Mouse (Mus musculus): ENCODE data around the gene Mfsd7a.

Gene Mfsd7a

DNA sequence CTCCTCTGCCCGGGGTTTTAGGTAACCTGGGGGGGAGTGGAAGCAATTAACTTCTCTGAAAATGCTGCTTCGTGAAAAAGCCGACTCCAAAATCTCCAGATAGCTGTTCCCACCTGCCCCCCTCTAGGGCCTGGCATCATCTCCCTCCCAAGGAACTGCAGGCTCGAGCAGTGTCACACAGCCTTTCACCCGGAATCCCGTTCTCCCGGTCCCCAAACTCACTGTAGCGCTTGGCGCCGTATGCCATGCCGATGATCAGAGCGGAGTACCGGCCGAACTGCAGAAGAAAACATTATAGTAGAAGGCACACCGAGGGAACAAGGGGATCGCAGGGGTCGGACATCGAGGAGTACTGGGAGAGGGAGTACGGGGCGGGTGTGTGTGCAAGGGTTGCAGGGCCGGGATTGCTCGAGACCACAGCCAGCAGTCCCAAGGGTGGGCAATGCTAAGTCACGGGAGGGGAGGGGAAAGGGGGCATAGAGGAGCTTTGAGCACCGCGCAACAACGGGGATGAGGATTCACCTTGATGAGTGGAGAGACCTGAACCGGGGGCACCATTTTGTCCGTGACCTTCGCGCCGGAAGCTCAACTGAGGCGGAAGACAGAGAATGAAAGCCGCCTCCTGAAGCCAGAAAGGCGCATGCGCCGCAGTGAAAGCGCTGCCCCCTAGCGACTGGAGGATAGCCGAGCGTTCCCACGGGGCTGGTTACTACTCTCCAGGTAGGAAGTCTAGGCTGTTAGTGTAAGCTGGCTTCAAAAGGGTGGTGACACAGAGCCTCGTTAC lies 14.7 kb downstream of the Mfsd7a start, which contains the start of gene Atp5k:
Atp5k (minus strand) TSS at position 645 of the 784 bp plus-strand sequence.
- peak; percentile 93 for DNase-seq (ENCODE audit: low read depth, low spot score)

DNA sequence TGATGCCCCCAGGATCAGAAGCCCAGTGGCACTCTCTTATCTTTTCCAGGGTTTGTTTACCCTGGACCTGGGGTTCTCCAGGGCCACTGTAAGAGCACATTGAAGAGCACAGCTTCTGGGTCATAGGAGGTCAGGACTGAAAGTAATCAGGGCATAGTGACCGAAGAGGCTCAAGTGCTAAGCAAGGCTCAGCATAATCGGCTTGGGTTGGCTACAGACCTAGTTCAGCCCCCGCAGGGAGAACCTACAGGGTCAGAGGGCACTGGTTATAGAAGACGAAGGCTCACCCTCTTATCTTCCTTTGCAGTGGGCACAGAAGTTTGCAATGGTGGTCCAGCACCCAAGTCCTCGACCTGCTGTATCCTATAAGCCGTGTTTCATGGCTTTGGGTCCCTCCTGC lies 17.5 kb downstream of the Mfsd7a start:
- no peak for DNase-seq (ENCODE audit: low read depth, low spot score)

- peak; percentile 57 for DNase-seq (ENCODE audit: low read depth, low spot score)
Measured at GRCm38 (mm10) chr5:108427186-108427585, 21.5 kb downstream of the Mfsd7a start.

DNA sequence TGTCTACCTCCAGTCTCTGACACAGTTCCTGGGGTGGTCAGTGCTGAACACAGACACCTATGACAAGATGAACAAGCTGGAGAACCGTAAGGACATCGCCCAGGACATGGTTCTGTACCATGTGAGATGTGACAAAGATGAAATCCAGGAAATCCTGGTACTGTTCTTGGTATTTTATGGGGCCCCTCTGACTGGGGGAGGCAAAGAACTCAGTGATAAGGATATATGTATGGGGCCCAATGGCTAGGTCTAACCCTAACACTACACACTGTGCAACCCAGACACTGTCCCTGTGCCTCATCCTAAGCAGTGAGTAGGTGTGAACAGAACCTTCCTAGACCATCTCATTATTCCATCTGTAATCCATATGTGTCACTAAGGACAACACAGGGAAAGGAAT lies 25.3 kb downstream of the Mfsd7a start:
- DNase-seq (ENCODE audit: low read depth, low spot score) = no peak

DNA sequence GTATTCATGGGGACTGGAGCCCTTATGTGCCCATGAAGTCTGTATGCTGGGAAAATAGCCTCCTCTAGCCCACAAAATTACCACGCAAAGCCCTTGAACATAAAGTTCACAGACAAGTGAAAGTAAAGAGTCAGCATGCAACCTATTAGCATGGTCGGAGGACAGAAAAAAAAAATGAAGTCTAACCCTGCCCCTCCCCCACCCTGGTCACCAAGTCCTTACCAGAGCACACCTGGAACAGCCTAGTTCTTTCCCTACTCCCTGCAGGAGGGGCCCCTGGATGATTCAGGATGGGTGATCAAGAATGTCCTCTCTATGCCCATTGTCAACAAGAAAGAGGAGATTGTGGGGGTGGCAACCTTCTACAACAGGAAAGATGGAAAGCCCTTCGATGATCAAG lies 25.9 kb downstream of the Mfsd7a start:
- no peak for DNase-seq (ENCODE audit: low read depth, low spot score)

- DNase-seq (ENCODE audit: low read depth, low spot score) = no peak
Measured at GRCm38 (mm10) chr5:108414711-108415110, 34.0 kb downstream of the Mfsd7a start.

DNA sequence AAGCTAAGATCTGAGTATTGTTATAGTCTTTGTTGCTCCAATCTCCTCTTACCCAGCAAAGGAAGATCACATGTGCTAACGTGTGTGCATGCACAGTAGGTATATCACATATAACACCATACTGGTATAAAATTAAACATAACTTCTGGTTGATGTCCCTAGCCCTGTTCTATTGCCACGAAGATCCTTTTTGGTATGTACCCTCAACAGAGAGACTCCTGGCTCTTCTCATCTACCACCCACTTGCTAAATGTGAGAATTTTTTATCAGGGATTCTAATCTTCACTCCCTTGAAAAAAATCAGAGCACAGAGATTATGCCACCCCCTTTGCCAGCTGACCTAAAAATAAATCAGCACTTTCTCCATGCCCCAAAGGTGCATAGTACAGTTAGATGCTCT lies 41.7 kb downstream of the Mfsd7a start:
- DNase-seq (ENCODE audit: low read depth, low spot score) = no peak

DNA sequence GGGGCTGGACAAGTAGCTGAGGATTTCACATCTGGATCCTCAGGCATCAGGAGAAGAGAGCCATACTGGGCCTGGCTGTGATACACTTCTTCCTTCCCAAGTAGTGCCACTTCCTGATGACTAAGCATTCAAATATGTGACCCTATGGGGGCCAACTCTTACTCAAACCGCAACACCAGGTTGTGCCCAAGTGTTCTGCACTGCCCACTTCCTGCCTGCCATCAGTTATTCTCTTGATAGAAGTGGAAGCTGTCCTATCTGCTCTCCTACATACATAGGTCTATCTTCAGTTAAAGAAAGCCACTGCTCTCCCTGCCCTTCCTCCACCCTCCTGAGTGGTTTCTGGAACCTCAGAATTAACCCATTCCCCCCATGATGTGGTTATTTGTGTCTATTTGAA lies 43.2 kb downstream of the Mfsd7a start:
- DNase-seq (ENCODE audit: low read depth, low spot score) = peak; percentile 12

DNA sequence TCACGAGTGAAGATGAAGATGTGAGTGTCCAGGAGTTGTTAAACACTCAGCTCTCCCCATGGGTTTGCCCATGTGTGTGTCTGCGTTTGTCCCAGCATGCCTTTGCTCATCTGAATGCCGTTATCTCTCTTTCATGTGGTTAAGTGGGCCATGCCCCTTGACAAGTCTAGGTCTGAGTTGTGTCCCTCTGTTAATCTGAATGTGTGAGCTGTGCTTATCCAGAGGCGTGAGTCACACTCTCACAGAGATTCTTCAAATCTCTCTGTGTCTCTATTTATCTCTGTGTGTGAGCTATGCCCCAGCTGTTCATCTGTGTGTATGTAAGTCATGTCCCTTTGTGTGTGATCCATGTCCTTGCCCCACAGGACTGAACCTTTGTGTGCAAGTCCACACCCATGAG lies 45.2 kb downstream of the Mfsd7a start:
- no peak for DNase-seq (ENCODE audit: low read depth, low spot score)
